Mouse (Mus musculus): ENCODE measurements around the gene Zfp454.

The Zfp454 gene

DNA sequence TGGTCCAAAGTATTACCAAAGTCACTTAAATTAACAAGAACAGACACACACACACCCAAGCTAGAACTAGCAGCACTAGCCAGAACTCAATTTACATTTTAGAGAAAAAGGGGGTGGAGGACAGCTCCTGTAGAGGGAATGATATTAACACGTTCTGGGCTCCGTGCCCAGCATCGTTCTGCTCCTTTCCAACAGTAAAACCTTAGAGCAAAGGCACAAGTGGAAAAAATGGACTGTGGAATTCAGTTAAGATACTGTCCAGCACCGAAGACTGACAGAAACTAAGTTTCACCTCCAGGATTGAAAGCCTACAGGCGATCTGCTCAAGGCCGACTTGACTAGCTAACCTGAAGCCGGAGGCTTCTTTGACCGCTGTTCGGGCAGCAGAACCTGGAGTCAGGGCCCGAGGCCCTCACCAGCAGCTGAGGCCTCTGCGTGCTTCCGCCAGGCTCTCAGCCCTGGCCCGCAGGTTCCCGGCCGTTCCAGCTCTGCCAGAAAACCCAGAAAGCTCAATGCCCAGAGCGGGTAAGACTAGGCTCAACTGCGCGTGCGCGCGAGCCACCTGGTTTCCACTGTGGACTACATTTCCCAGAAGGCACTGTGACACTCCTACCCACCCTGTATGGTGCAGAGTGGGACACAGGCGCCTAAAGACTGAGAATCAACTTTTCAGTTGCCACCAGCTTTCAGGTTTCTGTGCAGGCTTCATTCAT, 46.3 kb downstream of the Zfp454 start, which contains the start of gene Zfp879:
Gene Zfp879, minus strand, starts transcription at position 530 of the 713 bp plus-strand sequence.
- DNase-seq (ENCODE audit: low spot score in 2 of 2) = peak in 1 of 2 experiments; percentile 84

DNA sequence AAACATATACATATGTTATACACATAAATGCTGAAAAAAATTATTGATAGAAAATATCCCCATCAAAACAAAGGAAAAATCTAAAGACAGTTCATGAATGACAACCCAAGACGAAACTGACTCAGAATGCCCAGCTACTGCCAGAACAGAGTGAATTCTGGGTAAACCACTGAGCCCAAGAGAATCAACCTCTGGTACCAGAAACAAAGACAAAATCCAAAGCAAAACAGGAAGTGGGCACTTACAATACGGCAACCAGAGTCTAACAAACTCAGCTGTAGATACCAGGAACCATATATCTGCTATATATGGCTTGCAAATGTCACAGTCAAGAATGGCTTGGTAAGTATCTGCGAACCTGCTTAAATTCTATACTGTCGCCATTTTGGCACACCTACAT, 51.7 kb downstream of the Zfp454 start:
- DNase-seq (ENCODE audit: low spot score in 2 of 2) = no peak

DNA sequence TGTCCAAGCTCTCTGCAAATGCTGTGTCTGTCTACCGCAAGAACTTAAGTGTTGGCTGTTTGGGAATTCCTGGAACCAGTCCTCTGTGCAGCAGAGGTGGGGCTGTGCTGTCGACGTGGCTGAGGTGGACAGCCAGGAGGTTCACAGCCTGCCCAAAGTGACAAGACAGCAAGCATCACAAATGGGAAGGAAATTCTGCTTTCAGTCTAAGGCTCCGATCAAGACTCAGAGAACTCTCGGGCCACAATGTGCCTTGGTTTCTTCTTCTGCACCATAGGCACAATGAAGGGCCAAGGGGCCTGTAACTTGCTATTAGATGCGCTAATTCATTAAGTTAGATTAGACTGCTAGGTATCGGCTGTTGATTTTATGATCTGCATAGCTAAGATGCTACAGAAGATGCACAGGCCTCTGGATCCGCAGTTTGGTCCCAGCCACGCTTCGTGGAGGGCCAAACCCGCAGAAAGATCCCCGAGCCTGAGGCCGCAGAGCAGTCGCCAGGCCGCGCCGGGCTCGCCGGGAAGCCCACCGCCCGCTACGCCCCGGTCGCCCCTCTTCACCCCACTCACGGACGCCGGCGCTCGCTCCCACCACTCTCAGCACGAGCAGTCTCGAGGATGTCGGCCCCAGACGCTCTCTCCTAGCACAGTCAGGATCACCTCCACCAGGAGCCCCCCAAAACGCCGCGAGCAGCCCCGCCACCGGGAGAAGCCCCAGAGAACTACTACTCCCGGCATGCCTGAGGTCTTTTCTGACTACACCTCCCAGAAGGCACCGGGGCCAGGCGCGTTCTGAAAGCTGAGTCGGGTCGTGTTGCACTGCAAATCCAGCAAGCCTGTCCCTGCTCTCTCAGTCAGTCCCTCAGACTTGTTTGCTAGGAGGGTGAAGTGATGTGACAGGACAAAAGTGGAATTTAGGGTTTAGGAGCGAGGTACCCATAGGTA, 60.2 kb downstream of the Zfp454 start, which contains the start of gene Zfp354c:
Gene Zfp354c, minus strand, starts transcription at position 715 of the 944 bp plus-strand sequence.
- DNase-seq (ENCODE audit: low spot score in 2 of 2) = peak; percentile 47 to 81

DNA sequence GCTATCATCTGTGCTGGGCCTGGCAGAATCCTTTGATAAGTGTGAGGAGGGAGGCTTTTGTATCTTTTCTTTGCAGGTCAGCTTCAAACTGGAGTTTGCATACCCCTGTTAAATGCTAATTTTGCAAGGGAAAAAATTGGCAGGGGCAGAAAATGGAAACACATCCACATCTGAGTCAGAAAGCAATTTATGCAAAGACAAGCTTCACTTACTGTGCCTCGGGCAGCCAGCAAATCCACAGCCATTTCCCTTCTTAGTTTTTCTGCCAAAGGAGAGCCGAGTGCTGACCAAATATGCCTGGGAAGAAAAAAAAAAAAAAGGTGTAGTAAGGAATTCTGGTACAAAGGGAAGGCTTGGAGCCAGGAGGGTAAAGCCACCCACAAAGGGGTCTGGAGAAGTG, 61.2 kb downstream of the Zfp454 start:
- no peak for DNase-seq (ENCODE audit: low spot score in 2 of 2)
